Mouse (Mus musculus): Measurements from ENCODE around the gene Efnb3. TPM values are rescaled to one million over a fixed set of nuclear protein-coding genes. Genes with fewer than 3 reads are reported as not detected.

Gene Efnb3
- polyA plus RNA-seq, 1 experiment from 2014 or later = 0.58 TPM

Small RNA genes within 50 kb of the gene (microRNA-seq; reads per million reads assigned to microRNA genes)
- gene Gm27493 = not detected

Other genes with a start within 250 kb of the Efnb3 start
- 7.0 and 8.3 TPM in 2 replicates for gene Cntrob, start 236.4 kb downstream of the Efnb3 start, polyA plus RNA-seq (2015; fragmentation: Nextera tagmentation; extraction: Ambion mirVana)
- 74.8 and 77.7 TPM in 2 replicates for gene Trappc1, start 236.2 kb downstream of the Efnb3 start, polyA plus RNA-seq (2015; fragmentation: Nextera tagmentation; extraction: Ambion mirVana)
- 0.13 and 0.26 TPM in 2 replicates for gene Kcnab3, start 233.9 kb downstream of the Efnb3 start, polyA plus RNA-seq (2015; fragmentation: Nextera tagmentation; extraction: Ambion mirVana)
- 0.97 and 1.3 TPM in 2 replicates for gene Rnf227, start 219.7 kb downstream of the Efnb3 start, polyA plus RNA-seq (2015; fragmentation: Nextera tagmentation; extraction: Ambion mirVana)
- 3.4 and 5.8 TPM in 2 replicates for gene Chd3, start 190.8 kb downstream of the Efnb3 start, polyA plus RNA-seq (2015; fragmentation: Nextera tagmentation; extraction: Ambion mirVana)
- gene Naa38, start 164.7 kb downstream of the Efnb3 start, polyA plus RNA-seq (2015; fragmentation: Nextera tagmentation; extraction: Ambion mirVana) = 77.2 and 88.0 TPM in 2 replicates
- 9.6 and 11.0 TPM in 2 replicates for gene Cyb5d1, start 164.6 kb downstream of the Efnb3 start, polyA plus RNA-seq (2015; fragmentation: Nextera tagmentation; extraction: Ambion mirVana)
- 6.6 and 7.1 TPM in 2 replicates for gene Tmem88, start 162.0 kb downstream of the Efnb3 start, polyA plus RNA-seq (2015; fragmentation: Nextera tagmentation; extraction: Ambion mirVana)
- 4.0 TPM in 2 replicates for gene Kdm6b, start 146.5 kb downstream of the Efnb3 start, polyA plus RNA-seq (2015; fragmentation: Nextera tagmentation; extraction: Ambion mirVana)
- gene Dnah2, start 11.1 kb downstream of the Efnb3 start, polyA plus RNA-seq (2015; fragmentation: Nextera tagmentation; extraction: Ambion mirVana) = 0.07 and 0.20 TPM in 2 replicates
- gene Wrap53, start 20.1 kb upstream of the Efnb3 start, polyA plus RNA-seq (2015; fragmentation: Nextera tagmentation; extraction: Ambion mirVana) = 15.9 and 16.9 TPM in 2 replicates
- gene Trp53, start 20.2 kb upstream of the Efnb3 start, polyA plus RNA-seq (2015; fragmentation: Nextera tagmentation; extraction: Ambion mirVana) = 62.4 and 63.8 TPM in 2 replicates
- 14.1 and 14.7 TPM in 2 replicates for gene Atp1b2, start 45.7 kb upstream of the Efnb3 start, polyA plus RNA-seq (2015; fragmentation: Nextera tagmentation; extraction: Ambion mirVana)
- gene Shbg, start 57.7 kb upstream of the Efnb3 start, polyA plus RNA-seq (2015; fragmentation: Nextera tagmentation; extraction: Ambion mirVana) = 26.6 and 27.2 TPM in 2 replicates
- 10.2 and 11.1 TPM in 2 replicates for gene Sat2, start 61.8 kb upstream of the Efnb3 start, polyA plus RNA-seq (2015; fragmentation: Nextera tagmentation; extraction: Ambion mirVana)
- gene Fxr2, start 72.8 kb upstream of the Efnb3 start, polyA plus RNA-seq (2015; fragmentation: Nextera tagmentation; extraction: Ambion mirVana) = 7.3 and 9.7 TPM in 2 replicates
- not detected in 2 replicates for gene Sox15, start 95.1 kb upstream of the Efnb3 start, polyA plus RNA-seq (2015; fragmentation: Nextera tagmentation; extraction: Ambion mirVana)
- gene Mpdu1, start 102.4 kb upstream of the Efnb3 start, polyA plus RNA-seq (2015; fragmentation: Nextera tagmentation; extraction: Ambion mirVana) = 34.1 and 35.2 TPM in 2 replicates
- 28.2 and 31.4 TPM in 2 replicates for gene Cd68, start 105.9 kb upstream of the Efnb3 start, polyA plus RNA-seq (2015; fragmentation: Nextera tagmentation; extraction: Ambion mirVana)
- 228 and 232 TPM in 2 replicates for gene Eif4a1, start 112.2 kb upstream of the Efnb3 start, polyA plus RNA-seq (2015; fragmentation: Nextera tagmentation; extraction: Ambion mirVana)
- gene Senp3, start 121.9 kb upstream of the Efnb3 start, polyA plus RNA-seq (2015; fragmentation: Nextera tagmentation; extraction: Ambion mirVana) = 23.9 and 27.2 TPM in 2 replicates
- gene Tnfsf13, start 125.6 kb upstream of the Efnb3 start, polyA plus RNA-seq (2015; fragmentation: Nextera tagmentation; extraction: Ambion mirVana) = 0.15 and 0.64 TPM in 2 replicates
- gene Tnfsf12, start 135.6 kb upstream of the Efnb3 start, polyA plus RNA-seq (2015; fragmentation: Nextera tagmentation; extraction: Ambion mirVana) = 2.1 and 2.6 TPM in 2 replicates
- gene Tnfsfm13, start 135.9 kb upstream of the Efnb3 start, polyA plus RNA-seq (2015; fragmentation: Nextera tagmentation; extraction: Ambion mirVana) = 0.85 and 0.89 TPM in 2 replicates
- 10.2 and 10.4 TPM in 2 replicates for gene Polr2a, start 198.4 kb upstream of the Efnb3 start, polyA plus RNA-seq (2015; fragmentation: Nextera tagmentation; extraction: Ambion mirVana)
- not detected in 2 replicates for gene Slc35g3, start 201.8 kb upstream of the Efnb3 start, polyA plus RNA-seq (2015; fragmentation: Nextera tagmentation; extraction: Ambion mirVana)
- 0.43 and 0.92 TPM in 2 replicates for gene Zbtb4, start 205.7 kb upstream of the Efnb3 start, polyA plus RNA-seq (2015; fragmentation: Nextera tagmentation; extraction: Ambion mirVana)
- 0.84 and 1.3 TPM in 2 replicates for gene Chrnb1, start 235.7 kb upstream of the Efnb3 start, polyA plus RNA-seq (2015; fragmentation: Nextera tagmentation; extraction: Ambion mirVana)
- gene Fgf11, start 241.7 kb upstream of the Efnb3 start, polyA plus RNA-seq (2015; fragmentation: Nextera tagmentation; extraction: Ambion mirVana) = 0.16 and 0.18 TPM in 2 replicates
- 0.69 and 0.94 TPM in 2 replicates for gene Tmem102, start 245.4 kb upstream of the Efnb3 start, polyA plus RNA-seq (2015; fragmentation: Nextera tagmentation; extraction: Ambion mirVana)